Mouse (Mus musculus) stomach, postnatal 0 days (tissue): ENCODE results near the gene Scd3. TPM values are rescaled to one million over a fixed set of nuclear protein-coding genes. Genes with fewer than 3 reads are reported as not detected.

Source experiments
- ATAC-seq: fragments of 200-750 bp; cut with Nextera tagmentation; 2 replicates; pipeline ENCODE4 v1.8.0; 2017; ENCODE audit not compliant: low FRiP score, low TSS enrichment
- DNase-seq: peaks from one replicate; pipeline ENCODE4 v3.0.0-alpha.2; 2016; ENCODE audit warnings: low spot score
- H3K27ac ChIP-seq: fragments of 300-500 bp; sonication (generic); replicated peaks from 2 replicates; pipeline ENCODE4 v1.5.1; 2014; ENCODE audit warnings: mild to moderate bottlenecking, control low read depth
- H3K27me3 ChIP-seq: fragments of 300-500 bp; sonication (generic); 2 replicates; pipeline ENCODE4 v1.6.1; 2014; ENCODE audit warnings: low read length; ENCODE audit not compliant: control insufficient read depth, insufficient read depth
- H3K36me3 ChIP-seq: fragments of 300-500 bp; sonication (generic); 2 replicates; pipeline ENCODE4 v1.6.1; 2014; ENCODE audit warnings: low read length, mixed read lengths; ENCODE audit not compliant: control insufficient read depth, insufficient read depth
- H3K4me1 ChIP-seq: fragments of 300-500 bp; sonication (generic); replicated peaks from 2 replicates; pipeline ENCODE4 v1.6.1; 2014; ENCODE audit warnings: antibody characterized with exemption; ENCODE audit not compliant: control insufficient read depth, insufficient read depth
- H3K4me2 ChIP-seq: fragments of 300-500 bp; sonication (generic); replicated peaks from 2 replicates; pipeline ENCODE4 v1.6.1; 2014; ENCODE audit warnings: low read depth, mild to moderate bottlenecking, control low read depth, moderate library complexity
- H3K4me3 ChIP-seq: fragments of 300-500 bp; sonication (generic); 2 replicates; pipeline ENCODE4 v1.5.1; 2014; ENCODE audit warnings: low read depth, low read length, control low read depth
- H3K9ac ChIP-seq: fragments of 300-500 bp; sonication (generic); 2 replicates; pipeline ENCODE4 v1.6.1; 2014; ENCODE audit warnings: mild to moderate bottlenecking, low read length, control low read depth, mixed read lengths
- H3K9me3 ChIP-seq: fragments of 300-500 bp; sonication (generic); 2 replicates; pipeline ENCODE4 v1.6.1; 2016; ENCODE audit warnings: low read length; ENCODE audit not compliant: control insufficient read depth
- CTCF ChIP-seq: IDR thresholded peaks from 2 replicates; pipeline ENCODE4 v1.5.1; 2016; ENCODE audit warnings: antibody characterized with exemption, low read depth, mild to moderate bottlenecking, moderate library complexity
- EP300 ChIP-seq: optimal IDR thresholded peaks from 2 replicates; pipeline ENCODE3; 2016; ENCODE audit warnings: antibody characterized with exemption
- WGBS: fragments of 180-500 bp; shearing (Covaris S2); extraction: QIAGEN DNeasy Blood & Tissue Kit; methylation state at CpG from one replicate; pipeline ENCODE4 v1.1.7; 2014; 5-methylcytosine and 5-hydroxymethylcytosine counted together
- polyA plus RNA-seq: library from polyadenylated mRNA; unstranded; fragments of >200 nt; fragmentation: Nextera tagmentation; extraction: Ambion mirVana; gene quantifications from 2 replicates; pipeline ENCODE4 v1.2.1, GENCODE M21; 2015

The Scd3 gene
- polyA plus RNA-seq, 1 experiment from 2014 or later = 0.05 TPM

- no peaks in the 10 kb centered on the region for H3K27me3 ChIP-seq
- H3K9me3 ChIP-seq = no peaks in the 10 kb centered on the region
- H3K36me3 ChIP-seq = no peaks in the 10 kb centered on the region
- H3K9ac ChIP-seq = no peak overlapping the region
- H3K4me1 ChIP-seq = no peaks in the 10 kb centered on the region
- ATAC-seq = no peak
- DNase-seq = no peak
- H3K4me3 ChIP-seq = no peak overlapping the region
- peak; percentile 33 for TF ChIP-seq CTCF
- no peak for TF ChIP-seq EP300
- no peak overlapping the region for H3K27ac ChIP-seq
- H3K4me2 ChIP-seq = no peak overlapping the region
- WGBS = 77% methylated on average over 5 of the region's 5 CpGs
Measured at GRCm38 (mm10) chr19:44260487-44260886, 57.4 kb downstream of the Scd3 start.

GRCm38 (mm10) chr19:44261774-44262173 lies 58.7 kb downstream of the Scd3 start:
- no peaks in the 10 kb centered on the region for H3K4me1 ChIP-seq
- no peak for DNase-seq
- H3K4me2 ChIP-seq = no peak overlapping the region
- H3K27me3 ChIP-seq = no peaks in the 10 kb centered on the region
- H3K36me3 ChIP-seq = no peaks in the 10 kb centered on the region
- TF ChIP-seq EP300 = no peak
- no peak for TF ChIP-seq CTCF
- no peak for ATAC-seq
- H3K4me3 ChIP-seq = no peak overlapping the region
- 81% methylated on average over 7 of the region's 7 CpGs for WGBS
- H3K27ac ChIP-seq = no peak overlapping the region
- H3K9me3 ChIP-seq = no peaks in the 10 kb centered on the region
- H3K9ac ChIP-seq = no peak overlapping the region

- Histone ChIP-seq H3K27me3 (no peaks in the 10 kb centered on the region), H3K9ac (no peak overlapping the region), H3K36me3 (no peaks in the 10 kb centered on the region), H3K27ac (no peak overlapping the region), H3K4me3 (no peak overlapping the region), H3K4me2 (no peak overlapping the region), H3K9me3 (no peaks in the 10 kb centered on the region), H3K4me1 (0 out of 2 replicates have a peak, but pooled peaks cover 3% of the 10 kb centered on the region)
- no peak for DNase-seq
- no peak for ATAC-seq
- TF ChIP-seq EP300 (no peak), CTCF (no peak)
- 82% methylated on average over 3 of the region's 3 CpGs for WGBS
Measured at GRCm38 (mm10) chr19:44263581-44263980, 60.5 kb downstream of the Scd3 start.

GRCm38 (mm10) chr19:44264226-44264625 lies 61.2 kb downstream of the Scd3 start:
- ATAC-seq (no peak), DNase-seq (no peak)
- no peak overlapping the region for H3K27ac ChIP-seq
- H3K4me1 ChIP-seq = 0 out of 2 replicates have a peak, but pooled peaks cover 3% of the 10 kb centered on the region
- H3K36me3 ChIP-seq = no peaks in the 10 kb centered on the region
- H3K27me3 ChIP-seq = no peaks in the 10 kb centered on the region
- H3K4me3 ChIP-seq = no peak overlapping the region
- no peak for TF ChIP-seq CTCF
- TF ChIP-seq EP300 = no peak
- 65% methylated on average over 9 of the region's 9 CpGs for WGBS
- H3K4me2 ChIP-seq = no peak overlapping the region
- no peaks in the 10 kb centered on the region for H3K9me3 ChIP-seq
- H3K9ac ChIP-seq = no peak overlapping the region

GRCm38 (mm10) chr19:44265300-44265699 lies 62.2 kb downstream of the Scd3 start:
- Histone ChIP-seq H3K36me3 (no peaks in the 10 kb centered on the region), H3K9me3 (no peaks in the 10 kb centered on the region), H3K4me2 (no peak overlapping the region), H3K4me3 (no peak overlapping the region), H3K9ac (no peak overlapping the region), H3K4me1 (0 out of 2 replicates have a peak, but pooled peaks cover 3% of the 10 kb centered on the region), H3K27ac (no peak overlapping the region), H3K27me3 (no peaks in the 10 kb centered on the region)
- ATAC-seq (no peak), DNase-seq (peak; percentile 41)
- TF ChIP-seq EP300 (no peak), CTCF (no peak)
- 59% methylated on average over 7 of the region's 7 CpGs for WGBS

GRCm38 (mm10) chr19:44265911-44266337 lies 62.9 kb downstream of the Scd3 start:
- H3K4me1 ChIP-seq = 0 out of 2 replicates have a peak, but pooled peaks cover 3% of the 10 kb centered on the region
- no peak for DNase-seq
- whole genome bisulfite sequencing = 44% methylated on average over 5 of the region's 5 CpGs
- H3K36me3 ChIP-seq = no peaks in the 10 kb centered on the region
- no peaks in the 10 kb centered on the region for H3K9me3 ChIP-seq
- H3K27me3 ChIP-seq = no peaks in the 10 kb centered on the region
- TF ChIP-seq CTCF (no peak), EP300 (no peak)
- H3K9ac ChIP-seq = no peak overlapping the region
- ATAC-seq = no peak
- no peak overlapping the region for H3K4me3 ChIP-seq
- no peak overlapping the region for H3K4me2 ChIP-seq
- H3K27ac ChIP-seq = peak overlapping the region; percentile 97
